Mouse (Mus musculus): ENCODE results near the gene Pitpnc1. TPM values are rescaled to one million over a fixed set of nuclear protein-coding genes. Genes with fewer than 3 reads are reported as not detected.

The Pitpnc1 gene
- total RNA-seq, 2 experiments from 2014 or later = 65.1 to 72.6 TPM

- no peak for DNase-seq (ENCODE audit: low spot score)
- intact Hi-C loops (cut with DNase I) = loop anchor here (5.0 kb wide), 1 partner anchor 170 kb away; no protein-coding TSS in a partner anchor
These were observed 247.8 kb downstream of the Pitpnc1 start for GRCm38 (mm10) chr11:107222531-107223168.

GRCm38 (mm10) chr11:107215111-107215510 lies 255.4 kb downstream of the Pitpnc1 start:
- intact Hi-C loops (cut with DNase I) = loop anchor here (5.0 kb wide), 2 partner anchors 37 to 102 kb away; no protein-coding TSS in a partner anchor
- DNase-seq (ENCODE audit: low spot score) = no peak

GRCm38 (mm10) chr11:107213745-107214144 lies 256.8 kb downstream of the Pitpnc1 start:
- intact Hi-C loops (cut with DNase I) = loop anchor here (2.0 kb wide), 1 partner anchor 259 kb away; no protein-coding TSS in a partner anchor
- DNase-seq (ENCODE audit: low spot score) = no peak

- intact Hi-C loops (cut with DNase I) = no loop called here
- no peak for DNase-seq (ENCODE audit: low spot score)
These were observed 260.7 kb downstream of the Pitpnc1 start for GRCm38 (mm10) chr11:107209818-107210217.

- no peak for DNase-seq (ENCODE audit: low spot score)
- intact Hi-C loops (cut with DNase I) = no loop called here
These were observed 268.7 kb downstream of the Pitpnc1 start for GRCm38 (mm10) chr11:107201773-107202172.

- intact Hi-C loops (cut with DNase I) = no loop called here
- DNase-seq (ENCODE audit: low spot score) = no peak
These were observed 271.2 kb downstream of the Pitpnc1 start for GRCm38 (mm10) chr11:107199281-107199680.

GRCm38 (mm10) chr11:107195334-107195733 lies 275.2 kb downstream of the Pitpnc1 start:
- peak; percentile 8 for DNase-seq (ENCODE audit: low spot score)
- intact Hi-C loops (cut with DNase I) = no loop called here

- intact Hi-C loops (cut with DNase I) = no loop called here
- DNase-seq (ENCODE audit: low spot score) = no peak
These were observed 280.1 kb downstream of the Pitpnc1 start for GRCm38 (mm10) chr11:107190376-107190775.

GRCm38 (mm10) chr11:107188565-107189552 lies 281.6 kb downstream of the Pitpnc1 start, which contains the start of gene Nol11:
Nol11 (minus strand) TSS chr11:107189381.
- intact Hi-C loops (cut with DNase I) = no loop called here
- DNase-seq (ENCODE audit: low spot score) = peak; percentile 97

GRCm38 (mm10) chr11:107183777-107184176 lies 286.7 kb downstream of the Pitpnc1 start:
- intact Hi-C loops (cut with DNase I) = no loop called here
- no peak for DNase-seq (ENCODE audit: low spot score)

GRCm38 (mm10) chr11:107161215-107161614 lies 309.3 kb downstream of the Pitpnc1 start:
- DNase-seq (ENCODE audit: low spot score) = no peak
- intact Hi-C loops (cut with DNase I) = no loop called here

- no peak for DNase-seq (ENCODE audit: low spot score)
These were observed 311.5 kb downstream of the Pitpnc1 start for GRCm38 (mm10) chr11:107159034-107159433.

More at GRCm38 (mm10) chr11:107159034-107159433, 311.5 kb downstream of the Pitpnc1 start:
- intact Hi-C loops (cut with DNase I) = no loop called here

Other genes starting within 250 kb of the Pitpnc1 start
- 10 to 100 TPM; 84.7 to 87.4 TPM for gene Psmd12, start 8.8 kb upstream of the Pitpnc1 start, total RNA-seq (2021)
- gene Helz, start 77.2 kb upstream of the Pitpnc1 start, total RNA-seq (2021) = 10 to 100 TPM; 25.3 to 28.0 TPM
- gene Cacng1, start 245.8 kb upstream of the Pitpnc1 start, total RNA-seq (2021) = not detected